Mouse (Mus musculus) erythroblast, adult 5-6 weeks (primary cell): ENCODE data around the gene Fbxw11. TPM values are rescaled to one million over a fixed set of nuclear protein-coding genes. Genes with fewer than 3 reads are reported as not detected.
"Not testable (repeated sequence)": the region's sequence is repeated elsewhere in the genome, so short reads cannot be mapped to it uniquely, and the experiment has no call there.

Experiments
- ATAC-seq: replicated peaks from 2 replicates; pipeline ENCODE4 v1.8.0; 2016; ENCODE audit warnings: moderate number of reproducible peaks, mild to moderate bottlenecking, moderate TSS enrichment, inconsistent platforms; ENCODE audit not compliant: poor library complexity, low FRiP score, severe bottlenecking
- total RNA-seq, 2 experiments: library from RNA; stranded (forward) in 1 of 2; stranded (reverse) in 1 of 2; fragments of 150-400 nt in 1 of 2; fragments of 200-764, 138-1000 nt in 1 of 2; gene quantifications; 2 replicates each; pipeline versions ENCODE4 v1.2.3 to v1.2.4; 2015 to 2017; ENCODE audit warnings: low replicate concordance in 2 of 2

The Fbxw11 gene
- total RNA-seq, 2 experiments from 2014 or later, result 11.7 to 12.9 TPM

- no peak for ATAC-seq
These were observed 59.0 kb downstream of the Fbxw11 start for GRCm38 (mm10) chr11:32701566-32701965.

GRCm38 (mm10) chr11:32704241-32704890 is 61.8 kb downstream of the Fbxw11 start:
- ATAC-seq, result no peak

- no peak for ATAC-seq
These were observed 64.0 kb downstream of the Fbxw11 start for GRCm38 (mm10) chr11:32706406-32706993.

- ATAC-seq, result no peak
These were observed 65.0 kb downstream of the Fbxw11 start for GRCm38 (mm10) chr11:32707481-32707880.

- no peak; the same call in 1 of the 2 replicates for ATAC-seq
These were observed 66.4 kb downstream of the Fbxw11 start for GRCm38 (mm10) chr11:32708739-32709501.

GRCm38 (mm10) chr11:32709563-32709962 is 67.0 kb downstream of the Fbxw11 start:
- ATAC-seq, result no peak; the same call in 1 of the 2 replicates

GRCm38 (mm10) chr11:32714230-32714629 is 71.7 kb downstream of the Fbxw11 start:
- ATAC-seq, result no peak

- ATAC-seq, result no peak
These were observed 72.4 kb downstream of the Fbxw11 start for GRCm38 (mm10) chr11:32714896-32715295.

GRCm38 (mm10) chr11:32715495-32715894 is 73.0 kb downstream of the Fbxw11 start:
- ATAC-seq, result no peak

- ATAC-seq, result no peak
These were observed 73.4 kb downstream of the Fbxw11 start for GRCm38 (mm10) chr11:32715970-32716369.

- ATAC-seq, result no peak
These were observed 74.4 kb downstream of the Fbxw11 start for GRCm38 (mm10) chr11:32716876-32717275.

- ATAC-seq, result not testable (repeated sequence)
These were observed 75.2 kb downstream of the Fbxw11 start for GRCm38 (mm10) chr11:32717711-32718110.

GRCm38 (mm10) chr11:32718371-32718770 is 75.8 kb downstream of the Fbxw11 start:
- no peak for ATAC-seq

GRCm38 (mm10) chr11:32718979-32719378 is 76.5 kb downstream of the Fbxw11 start:
- no peak for ATAC-seq

- no peak for ATAC-seq
These were observed 80.1 kb downstream of the Fbxw11 start for GRCm38 (mm10) chr11:32722653-32723052.

- ATAC-seq, result no peak
These were observed 80.8 kb downstream of the Fbxw11 start for GRCm38 (mm10) chr11:32723287-32723686.

GRCm38 (mm10) chr11:32725171-32725570 is 82.6 kb downstream of the Fbxw11 start:
- no peak for ATAC-seq

GRCm38 (mm10) chr11:32732467-32732866 is 89.9 kb downstream of the Fbxw11 start:
- no peak for ATAC-seq

GRCm38 (mm10) chr11:32733195-32733594 is 90.7 kb downstream of the Fbxw11 start:
- ATAC-seq, result no peak

GRCm38 (mm10) chr11:32736371-32736770 is 93.8 kb downstream of the Fbxw11 start:
- no peak for ATAC-seq

GRCm38 (mm10) chr11:32737729-32738128 is 95.2 kb downstream of the Fbxw11 start:
- ATAC-seq, result no peak
